Mouse (Mus musculus) forebrain, embryonic 15.5 days (tissue): ENCODE data around the gene Ltk. TPM values are rescaled to one million over a fixed set of nuclear protein-coding genes. Genes with fewer than 3 reads are reported as not detected.
A peak's percentile ranks its signal among the peaks of the same experiment; 100 is the strongest.

Source experiments
- ATAC-seq: fragments of 200-750 bp; cut with Nextera tagmentation; replicated peaks from 2 replicates; pipeline ENCODE4 v1.8.0; 2017; ENCODE audit warnings: mild to moderate bottlenecking, moderate TSS enrichment, moderate library complexity
- H3K27ac ChIP-seq: fragments of 300-500 bp; sonication (generic); replicated peaks from 2 replicates; pipeline ENCODE4 v1.5.1; 2015; ENCODE audit warnings: mild to moderate bottlenecking, inconsistent platforms
- H3K27me3 ChIP-seq: fragments of 300-500 bp; sonication (generic); 2 replicates; pipeline ENCODE4 v1.6.1; 2015; ENCODE audit warnings: inconsistent platforms
- H3K36me3 ChIP-seq: fragments of 300-500 bp; sonication (generic); 2 replicates; pipeline ENCODE4 v1.6.1; 2015; ENCODE audit warnings: mild to moderate bottlenecking, inconsistent platforms
- H3K4me1 ChIP-seq: fragments of 300-500 bp; sonication (generic); 2 replicates; pipeline ENCODE4 v1.6.1; 2015; ENCODE audit warnings: inconsistent platforms
- H3K4me2 ChIP-seq: fragments of 300-500 bp; sonication (generic); replicated peaks from 2 replicates; pipeline ENCODE4 v1.6.1; 2015; ENCODE audit warnings: mild to moderate bottlenecking, inconsistent platforms
- H3K4me3 ChIP-seq: fragments of 300-500 bp; sonication (generic); 2 replicates; pipeline ENCODE4 v1.5.1; 2015; ENCODE audit warnings: mild to moderate bottlenecking, inconsistent platforms
- H3K9ac ChIP-seq: fragments of 300-500 bp; sonication (generic); replicated peaks from 2 replicates; pipeline ENCODE4 v1.6.1; 2015; ENCODE audit warnings: mild to moderate bottlenecking, inconsistent platforms
- H3K9me3 ChIP-seq: fragments of 300-500 bp; sonication (generic); 2 replicates; pipeline ENCODE4 v1.6.1; 2016; ENCODE audit warnings: inconsistent platforms
- WGBS: fragments of 180-500 bp; shearing (Covaris S2); methylation state at CpG from one replicate; pipeline ENCODE4 v1.1.7; 2015; ENCODE audit warnings: mixed read lengths; 5-methylcytosine and 5-hydroxymethylcytosine counted together
- polyA plus RNA-seq: library from polyadenylated mRNA; unstranded; fragments of >200 nt; fragmentation: Nextera tagmentation; extraction: Ambion mirVana; gene quantifications from 2 replicates; pipeline ENCODE4 v1.2.1, GENCODE M21; 2015

Ltk gene
- polyA plus RNA-seq, 1 experiment from 2014 or later: 0.33 TPM

- Histone ChIP-seq H3K9me3 (no peaks in the 10 kb centered on the region), H3K4me2 (peak overlapping the region; percentile 99), H3K36me3 (no peaks in the 10 kb centered on the region), H3K27ac (peak overlapping the region; percentile 37; the same call in 1 of the 2 replicates), H3K4me3 (peak overlapping the region; percentile 93), H3K4me1 (peaks cover 47% of the 10 kb centered on the region), H3K9ac (peak overlapping the region; percentile 93), H3K27me3 (peaks cover 14% of the 10 kb centered on the region)
- peak; percentile 63 for ATAC-seq
- under 1% methylated on average over 61 of the region's 89 CpGs for WGBS
Measured at GRCm38 (mm10) chr2:119799181-119799960, 39.1 kb upstream of the Ltk start.

- Histone ChIP-seq H3K4me3 (no peak overlapping the region), H3K4me2 (no peak overlapping the region), H3K9me3 (no peaks in the 10 kb centered on the region), H3K27me3 (peaks cover 14% of the 10 kb centered on the region), H3K4me1 (peaks cover 37% of the 10 kb centered on the region), H3K27ac (no peak overlapping the region), H3K9ac (no peak overlapping the region), H3K36me3 (no peaks in the 10 kb centered on the region)
- ATAC-seq: no peak
- WGBS: 11% methylated on average over 13 of the region's 13 CpGs
Measured at GRCm38 (mm10) chr2:119798246-119798927, 38.2 kb upstream of the Ltk start.

GRCm38 (mm10) chr2:119797279-119797783 lies 37.1 kb upstream of the Ltk start, which contains the start of gene Tyro3:
Tyro3 (plus strand) TSS chr2:119797733.
- H3K36me3 ChIP-seq: no peaks in the 10 kb centered on the region
- ATAC-seq: no peak
- H3K27me3 ChIP-seq: peaks cover 14% of the 10 kb centered on the region
- WGBS: 64% methylated on average over 5 of the region's 5 CpGs
- peaks cover 28% of the 10 kb centered on the region for H3K4me1 ChIP-seq
- no peak within 1 kb of the TSS for H3K4me2 ChIP-seq
- no peak within 1 kb of the TSS for H3K27ac ChIP-seq
- H3K4me3 ChIP-seq: no peak within 1 kb of the TSS
- no peaks in the 10 kb centered on the region for H3K9me3 ChIP-seq
- no peak within 1 kb of the TSS for H3K9ac ChIP-seq

- no peaks in the 10 kb centered on the region for H3K27me3 ChIP-seq
- no peak overlapping the region for H3K27ac ChIP-seq
- H3K9me3 ChIP-seq: no peaks in the 10 kb centered on the region
- no peaks in the 10 kb centered on the region for H3K36me3 ChIP-seq
- WGBS: 88% methylated on average over 2 of the region's 2 CpGs
- peaks cover 14% of the 10 kb centered on the region for H3K4me1 ChIP-seq
- H3K4me3 ChIP-seq: no peak overlapping the region
- H3K4me2 ChIP-seq: no peak overlapping the region
- ATAC-seq: no peak
- H3K9ac ChIP-seq: no peak overlapping the region
Measured at GRCm38 (mm10) chr2:119789996-119790395, 29.8 kb upstream of the Ltk start.

- Histone ChIP-seq H3K36me3 (peaks cover 9% of the 10 kb centered on the region; the same call in 1 of the 2 replicates), H3K9ac (peak within 1 kb of the TSS; percentile 71), H3K4me1 (peaks cover 14% of the 10 kb centered on the region), H3K4me3 (peak within 1 kb of the TSS; percentile 73), H3K27ac (peak within 1 kb of the TSS; percentile 87), H3K9me3 (no peaks in the 10 kb centered on the region), H3K27me3 (no peaks in the 10 kb centered on the region), H3K4me2 (peak within 1 kb of the TSS; percentile 62)
- peak; percentile 98 for ATAC-seq
- under 1% methylated on average over 44 of the region's 44 CpGs for WGBS
Measured at GRCm38 (mm10) chr2:119787206-119787883, 27.1 kb upstream of the Ltk start, which contains the start of gene Rpap1. Rpap1 (minus strand) TSS chr2:119787537.

- Histone ChIP-seq H3K4me1 (no peaks in the 10 kb centered on the region), H3K9ac (no peak overlapping the region), H3K27me3 (no peaks in the 10 kb centered on the region), H3K27ac (no peak overlapping the region), H3K36me3 (peaks cover 37% of the 10 kb centered on the region), H3K4me2 (no peak overlapping the region), H3K9me3 (no peaks in the 10 kb centered on the region), H3K4me3 (no peak overlapping the region)
- WGBS: 90% methylated on average over 6 of the region's 6 CpGs
- no peak for ATAC-seq
Measured at GRCm38 (mm10) chr2:119767246-119767645, 7.0 kb upstream of the Ltk start.

GRCm38 (mm10) chr2:119763924-119764323 lies 3.7 kb upstream of the Ltk start:
- Histone ChIP-seq H3K27me3 (peaks cover 20% of the 10 kb centered on the region), H3K36me3 (peaks cover 19% of the 10 kb centered on the region), H3K9ac (no peak overlapping the region), H3K9me3 (no peaks in the 10 kb centered on the region), H3K4me3 (no peak overlapping the region), H3K27ac (no peak overlapping the region), H3K4me1 (peaks cover 1% of the 10 kb centered on the region), H3K4me2 (no peak overlapping the region)
- ATAC-seq: no peak
- WGBS: 58% methylated on average over 4 of the region's 4 CpGs

GRCm38 (mm10) chr2:119762276-119762675 lies 2.0 kb upstream of the Ltk start:
- WGBS: 78% methylated on average over 1 of the region's 1 CpGs
- H3K27me3 ChIP-seq: peaks cover 36% of the 10 kb centered on the region
- no peak overlapping the region for H3K27ac ChIP-seq

GRCm38 (mm10) chr2:119758844-119759835 lies 1.1 kb downstream of the Ltk start:
- Histone ChIP-seq H3K27ac (no peak overlapping the region), H3K27me3 (peaks cover 43% of the 10 kb centered on the region), H3K9me3 (no peaks in the 10 kb centered on the region), H3K9ac (peak overlapping the region; percentile 57), H3K36me3 (peaks cover 3% of the 10 kb centered on the region; the same call in 1 of the 2 replicates), H3K4me2 (peak overlapping the region; percentile 100), H3K4me3 (peak overlapping the region; percentile 70), H3K4me1 (peaks cover 16% of the 10 kb centered on the region)
- ATAC-seq: peak; percentile 42; the same call in 1 of the 2 replicates
- WGBS: 5% methylated on average over 44 of the region's 44 CpGs

More at GRCm38 (mm10) chr2:119762276-119762675, 2.0 kb upstream of the Ltk start:
- ATAC-seq: no peak
- Histone ChIP-seq H3K4me2 (no peak overlapping the region), H3K9me3 (no peaks in the 10 kb centered on the region), H3K36me3 (peaks cover 16% of the 10 kb centered on the region), H3K9ac (no peak overlapping the region), H3K4me3 (no peak overlapping the region), H3K4me1 (peaks cover 16% of the 10 kb centered on the region)

- Histone ChIP-seq H3K4me2 (peak overlapping the region; percentile 100), H3K4me3 (peak overlapping the region; percentile 70), H3K27ac (no peak overlapping the region), H3K27me3 (peaks cover 43% of the 10 kb centered on the region), H3K9me3 (no peaks in the 10 kb centered on the region), H3K4me1 (peaks cover 16% of the 10 kb centered on the region), H3K36me3 (no peaks in the 10 kb centered on the region), H3K9ac (peak overlapping the region; percentile 57)
- ATAC-seq: peak; percentile 66
- WGBS: under 1% methylated on average over 58 of the region's 77 CpGs
Measured at GRCm38 (mm10) chr2:119758101-119758843, 2.0 kb downstream of the Ltk start.
